Mouse (Mus musculus) lung, embryonic 16.5 days (tissue): Measurements from ENCODE around the gene Pdpn. TPM values are rescaled to one million over a fixed set of nuclear protein-coding genes. Genes with fewer than 3 reads are reported as not detected.

Experiments
- ATAC-seq: fragments of 200-750 bp; cut with Nextera tagmentation; 2 replicates; pipeline ENCODE4 v1.8.0; 2017; ENCODE audit warnings: low read depth, mild to moderate bottlenecking, moderate library complexity
- H3K27ac ChIP-seq: fragments of 300-500 bp; sonication (generic); 2 replicates; pipeline ENCODE4 v1.5.1; 2014; ENCODE audit warnings: mild to moderate bottlenecking, control low read depth, low read length
- H3K27me3 ChIP-seq: fragments of 300-500 bp; sonication (generic); 2 replicates; pipeline ENCODE4 v1.6.1; 2014; ENCODE audit warnings: low read depth, low read length, mixed read lengths; ENCODE audit not compliant: control insufficient read depth, insufficient read depth
- H3K36me3 ChIP-seq: fragments of 300-500 bp; sonication (generic); 2 replicates; pipeline ENCODE4 v1.6.1; 2014; ENCODE audit warnings: low read length; ENCODE audit not compliant: control insufficient read depth, insufficient read depth
- H3K4me1 ChIP-seq: fragments of 300-500 bp; sonication (generic); replicated peaks from 2 replicates; pipeline ENCODE4 v1.6.1; 2014; ENCODE audit warnings: low read length, mixed read lengths; ENCODE audit not compliant: control insufficient read depth, insufficient read depth
- H3K4me2 ChIP-seq: fragments of 300-500 bp; sonication (generic); 2 replicates; pipeline ENCODE4 v1.6.1; 2014; ENCODE audit warnings: low read depth, low read length, control low read depth
- H3K4me3 ChIP-seq: fragments of 300-500 bp; sonication (generic); 2 replicates; pipeline ENCODE4 v1.5.1; 2014; ENCODE audit warnings: mild to moderate bottlenecking, low read length, control low read depth
- H3K9ac ChIP-seq: fragments of 300-500 bp; sonication (generic); 2 replicates; pipeline ENCODE4 v1.6.1; 2014; ENCODE audit warnings: low read length, control low read depth
- H3K9me3 ChIP-seq: fragments of 300-500 bp; sonication (generic); 2 replicates; pipeline ENCODE4 v1.6.1; 2016; ENCODE audit warnings: low read length; ENCODE audit not compliant: control insufficient read depth
- WGBS: fragments of 180-500 bp; shearing (Covaris S2); extraction: QIAGEN DNeasy Blood & Tissue Kit; methylation state at CpG from one replicate; pipeline ENCODE4 v1.1.7; 2014; 5-methylcytosine and 5-hydroxymethylcytosine counted together
- polyA plus RNA-seq: library from polyadenylated mRNA; unstranded; fragments of >200 nt; fragmentation: Nextera tagmentation; extraction: Ambion mirVana; gene quantifications from 2 replicates; pipeline ENCODE4 v1.2.1, GENCODE M21; 2015

Pdpn gene
- polyA plus RNA-seq, 1 experiment from 2014 or later, result 58.2 TPM

- no peaks in the 10 kb centered on the region for H3K4me1 ChIP-seq
- no peak overlapping the region for H3K27ac ChIP-seq
- H3K4me3 ChIP-seq, result no peak overlapping the region
- no peaks in the 10 kb centered on the region for H3K9me3 ChIP-seq
- H3K4me2 ChIP-seq, result no peak overlapping the region
- H3K9ac ChIP-seq, result no peak overlapping the region
- H3K36me3 ChIP-seq, result no peaks in the 10 kb centered on the region
- no peak for ATAC-seq
- H3K27me3 ChIP-seq, result no peaks in the 10 kb centered on the region
- WGBS, result 27% methylated on average over 9 of the region's 9 CpGs
Observed at GRCm38 (mm10) chr4:143330566-143330965, 31.2 kb upstream of the Pdpn start.

DNA sequence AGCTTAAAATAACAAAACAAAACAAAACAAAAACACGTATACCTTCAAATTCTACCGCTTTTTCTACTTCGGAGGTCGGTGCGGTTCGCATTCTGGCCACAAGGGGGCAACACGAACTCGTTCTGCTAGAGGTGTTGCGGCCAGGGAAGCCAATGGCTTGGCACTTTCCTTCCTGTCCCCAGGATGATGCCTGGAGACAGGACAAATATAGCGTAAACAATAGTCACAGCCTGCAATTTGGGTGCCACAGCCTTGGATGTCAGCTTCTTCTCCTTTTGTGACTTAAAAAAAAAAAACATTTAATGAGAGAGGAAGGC lies 26.2 kb upstream of the Pdpn start:
- Histone ChIP-seq H3K4me2 (peak overlapping the region; percentile 59), H3K27me3 (no peaks in the 10 kb centered on the region), H3K9me3 (no peaks in the 10 kb centered on the region), H3K4me3 (peak overlapping the region; percentile 40), H3K36me3 (no peaks in the 10 kb centered on the region), H3K4me1 (peaks cover 2% of the 10 kb centered on the region; the same call in 1 of the 2 replicates), H3K9ac (no peak overlapping the region), H3K27ac (no peak overlapping the region)
- peak; percentile 56; the same call in 1 of the 2 replicates for ATAC-seq
- 2% methylated on average over 10 of the region's 10 CpGs for WGBS

- H3K36me3 ChIP-seq, result no peaks in the 10 kb centered on the region
- H3K27ac ChIP-seq, result no peak overlapping the region
- no peaks in the 10 kb centered on the region for H3K9me3 ChIP-seq
- ATAC-seq, result peak; percentile 49; the same call in 1 of the 2 replicates
- 12% methylated on average over 15 of the region's 15 CpGs for WGBS
- H3K4me1 ChIP-seq, result peaks cover 2% of the 10 kb centered on the region; the same call in 1 of the 2 replicates
- no peak overlapping the region for H3K9ac ChIP-seq
- no peaks in the 10 kb centered on the region for H3K27me3 ChIP-seq
- peak overlapping the region; percentile 59 for H3K4me2 ChIP-seq
- H3K4me3 ChIP-seq, result peak overlapping the region; percentile 40
Observed at GRCm38 (mm10) chr4:143324925-143325624, 25.7 kb upstream of the Pdpn start.

DNA sequence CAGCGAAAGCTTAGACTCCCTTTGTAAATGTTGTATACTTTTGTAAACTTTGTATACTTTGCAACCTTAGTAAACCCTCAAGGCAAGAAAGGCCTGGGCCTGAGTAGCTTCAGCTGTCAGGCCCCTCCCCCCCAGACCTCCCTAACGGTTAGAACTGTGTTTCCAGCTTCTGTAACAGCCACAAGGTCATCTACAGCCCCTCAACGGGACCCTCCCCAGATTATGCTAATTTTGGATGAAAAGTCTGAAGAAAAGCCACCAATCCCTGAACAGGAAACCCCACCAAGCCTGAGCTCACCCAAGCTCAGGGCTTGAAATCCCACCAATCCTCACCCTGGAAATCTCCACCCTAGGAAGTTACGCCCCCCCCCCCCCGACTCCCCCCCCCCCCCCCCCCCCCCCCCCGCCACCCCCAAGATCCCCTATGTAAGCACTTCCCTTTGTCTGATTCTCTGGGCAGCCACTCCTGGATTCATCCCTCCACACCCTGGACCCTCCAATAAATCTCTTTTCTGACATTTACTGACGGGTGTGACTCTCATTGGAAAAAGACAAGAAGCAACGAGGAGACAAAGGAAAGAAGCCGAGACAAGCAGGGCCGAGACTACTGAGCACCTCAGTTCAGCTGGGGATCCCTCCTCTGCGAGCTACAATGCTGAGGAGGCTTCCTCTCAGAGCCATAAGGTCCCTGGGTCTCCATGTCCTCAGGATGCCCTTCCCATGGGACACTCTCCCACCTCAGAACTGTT lies 25.0 kb upstream of the Pdpn start:
- no peaks in the 10 kb centered on the region for H3K9me3 ChIP-seq
- no peak for ATAC-seq
- no peaks in the 10 kb centered on the region for H3K36me3 ChIP-seq
- H3K4me1 ChIP-seq, result peaks cover 2% of the 10 kb centered on the region; the same call in 1 of the 2 replicates
- WGBS, result 18% methylated on average over 9 of the region's 11 CpGs
- H3K4me2 ChIP-seq, result no peak overlapping the region
- no peak overlapping the region for H3K27ac ChIP-seq
- no peak overlapping the region for H3K4me3 ChIP-seq
- no peak overlapping the region for H3K9ac ChIP-seq
- H3K27me3 ChIP-seq, result no peaks in the 10 kb centered on the region

DNA sequence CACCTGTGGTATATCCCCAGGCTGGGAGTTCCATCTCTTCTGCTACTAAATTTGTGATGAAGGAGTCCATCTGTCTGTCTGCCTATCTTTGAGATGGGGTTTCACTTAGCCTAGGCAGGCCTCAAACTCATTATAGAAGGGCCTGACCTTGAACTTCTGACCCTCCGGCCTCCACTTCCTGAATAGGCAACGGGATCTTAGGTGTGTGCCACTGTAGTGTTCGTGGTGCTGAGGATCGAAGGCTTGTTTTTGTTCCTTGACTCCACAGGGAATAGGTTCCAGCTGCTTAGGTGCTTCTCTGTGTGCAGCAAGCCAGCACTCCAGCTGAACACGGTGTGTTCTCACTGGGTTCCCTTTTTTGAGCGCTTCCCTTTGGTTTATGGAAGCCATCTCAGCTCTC lies 13.9 kb upstream of the Pdpn start:
- H3K27me3 ChIP-seq, result no peaks in the 10 kb centered on the region
- ATAC-seq, result no peak
- H3K4me3 ChIP-seq, result no peak overlapping the region
- H3K9me3 ChIP-seq, result no peaks in the 10 kb centered on the region
- H3K4me1 ChIP-seq, result no peaks in the 10 kb centered on the region
- no peak overlapping the region for H3K4me2 ChIP-seq
- no peak overlapping the region for H3K9ac ChIP-seq
- WGBS, result 67% methylated on average over 6 of the region's 6 CpGs
- H3K27ac ChIP-seq, result no peak overlapping the region
- no peaks in the 10 kb centered on the region for H3K36me3 ChIP-seq

DNA sequence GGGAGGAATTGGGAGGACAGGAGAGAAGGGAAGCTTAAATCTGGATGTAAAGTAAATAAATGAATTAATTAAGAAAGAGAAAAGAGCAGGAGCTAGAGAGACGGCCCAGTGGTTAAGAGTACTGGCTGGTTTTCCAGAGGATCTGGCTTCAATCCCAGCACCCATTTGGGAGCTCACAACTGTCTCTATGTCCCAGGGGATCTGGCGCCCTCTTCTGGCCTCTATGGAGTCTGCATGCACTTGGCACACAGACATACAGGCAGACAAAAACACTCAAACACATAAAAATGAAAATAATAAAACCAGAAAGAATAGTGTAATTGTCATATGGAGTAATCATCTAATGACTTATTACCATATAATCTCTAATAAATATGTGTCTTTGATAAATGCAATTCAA lies 12.0 kb upstream of the Pdpn start:
- Histone ChIP-seq H3K4me1 (no peaks in the 10 kb centered on the region), H3K4me3 (no peak overlapping the region), H3K9ac (no peak overlapping the region), H3K27me3 (no peaks in the 10 kb centered on the region), H3K4me2 (no peak overlapping the region), H3K27ac (no peak overlapping the region), H3K9me3 (no peaks in the 10 kb centered on the region), H3K36me3 (no peaks in the 10 kb centered on the region)
- no peak for ATAC-seq
- WGBS, result 41% methylated on average over 2 of the region's 2 CpGs

GRCm38 (mm10) chr4:143305987-143306772 lies 6.8 kb upstream of the Pdpn start:
- no peak overlapping the region for H3K9ac ChIP-seq
- 45% methylated on average over 5 of the region's 5 CpGs for WGBS
- ATAC-seq, result no peak

GRCm38 (mm10) chr4:143305031-143305430 lies 5.7 kb upstream of the Pdpn start:
- ATAC-seq, result no peak
- 84% methylated on average over 4 of the region's 4 CpGs for WGBS
- no peak overlapping the region for H3K4me2 ChIP-seq
- no peak overlapping the region for H3K4me3 ChIP-seq
- H3K4me1 ChIP-seq, result 0 out of 2 replicates have a peak, but pooled peaks cover 2% of the 10 kb centered on the region
- no peaks in the 10 kb centered on the region for H3K27me3 ChIP-seq
- H3K9me3 ChIP-seq, result no peaks in the 10 kb centered on the region
- no peak overlapping the region for H3K9ac ChIP-seq
- no peak overlapping the region for H3K27ac ChIP-seq
- H3K36me3 ChIP-seq, result no peaks in the 10 kb centered on the region

More at GRCm38 (mm10) chr4:143305987-143306772, 6.8 kb upstream of the Pdpn start:
- no peak overlapping the region for H3K27ac ChIP-seq
- no peaks in the 10 kb centered on the region for H3K9me3 ChIP-seq
- H3K27me3 ChIP-seq, result no peaks in the 10 kb centered on the region
- H3K4me3 ChIP-seq, result no peak overlapping the region
- H3K4me2 ChIP-seq, result no peak overlapping the region
- no peaks in the 10 kb centered on the region for H3K4me1 ChIP-seq
- no peaks in the 10 kb centered on the region for H3K36me3 ChIP-seq

DNA sequence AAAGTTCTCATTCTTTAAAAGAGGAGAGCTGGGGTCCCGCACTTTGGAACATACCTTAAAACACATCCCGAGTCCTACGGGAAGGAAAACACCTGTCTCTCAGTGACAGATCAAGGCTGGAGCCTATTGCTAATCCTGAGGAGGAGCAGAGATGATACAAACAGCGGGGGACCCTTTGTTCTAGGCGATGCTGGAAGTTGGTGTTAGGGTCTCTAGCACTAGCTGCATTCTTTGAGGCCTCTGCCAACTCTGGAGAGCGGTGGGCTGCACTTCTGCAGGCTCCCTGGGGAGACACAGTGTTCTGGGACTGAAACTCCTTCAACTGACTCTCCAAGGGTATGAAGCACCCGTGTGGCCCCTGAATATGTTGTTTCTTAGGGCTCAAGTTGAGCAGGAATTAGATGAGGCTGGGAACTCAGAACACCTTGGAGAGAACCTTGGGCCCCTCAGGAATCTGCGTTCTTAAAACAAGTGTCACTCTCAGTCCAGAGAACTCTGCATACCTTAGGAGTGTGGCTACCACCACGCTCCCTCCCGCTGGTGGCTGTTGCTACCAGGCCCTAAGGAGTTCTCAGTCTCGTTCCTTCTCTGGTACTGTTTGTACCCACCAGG lies 3.0 kb upstream of the Pdpn start:
- H3K9me3 ChIP-seq, result no peaks in the 10 kb centered on the region
- H3K36me3 ChIP-seq, result no peaks in the 10 kb centered on the region
- no peak overlapping the region for H3K9ac ChIP-seq
- H3K4me2 ChIP-seq, result no peak overlapping the region
- no peaks in the 10 kb centered on the region; the same call in 1 of the 2 replicates for H3K27me3 ChIP-seq
- no peak for ATAC-seq
- no peak overlapping the region for H3K27ac ChIP-seq
- WGBS, result 29% methylated on average over 11 of the region's 11 CpGs
- H3K4me3 ChIP-seq, result no peak overlapping the region
- peaks cover 5% of the 10 kb centered on the region for H3K4me1 ChIP-seq
